ENCODE assay signal across 10 mouse cellular contexts in the genomic region with DNA sequence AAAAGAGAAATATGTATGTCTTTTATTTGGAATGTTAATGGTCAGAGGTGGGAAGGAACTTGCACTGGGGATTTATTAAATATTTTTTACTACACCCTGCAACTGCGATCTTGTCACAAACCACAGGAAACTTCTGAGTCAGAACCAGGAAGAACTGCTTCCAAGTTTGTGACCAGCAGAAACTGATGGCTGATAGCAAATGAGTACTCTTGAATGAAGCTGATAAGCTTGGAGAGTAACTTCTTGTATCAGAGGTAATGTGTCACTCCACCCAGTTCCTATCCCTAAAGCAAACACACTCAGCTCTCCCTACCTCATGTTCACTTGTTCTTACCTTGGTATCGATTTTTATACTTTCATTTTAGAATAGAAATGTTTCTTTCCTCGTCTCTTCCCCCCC.
"Had no signal": no experiment of that assay in that cellular context is flagged by ENCODE, and none has a peak within 500 bp of the region (broad histone marks: within the 10 kb centered on the region; RNA-seq: fewer than 3 reads in every experiment).

No protein-coding gene starts in this region.

- H3K27me3 ChIP-seq: limb, embryonic 15.5 days; midbrain, embryonic 13.5 days had no signal

- H3K4me2 ChIP-seq: limb, embryonic 15.5 days; midbrain, embryonic 13.5 days had no signal

- H3K9me3 ChIP-seq: limb, embryonic 15.5 days; midbrain, embryonic 13.5 days had no signal

- H3K27ac ChIP-seq: limb, embryonic 15.5 days; midbrain, embryonic 13.5 days had no signal

- ATAC-seq: lung, postnatal 0 days; midbrain, embryonic 13.5 days had no signal

- H3K4me3 ChIP-seq: limb, embryonic 15.5 days; midbrain, embryonic 13.5 days had no signal

- H3K36me3 ChIP-seq: limb, embryonic 15.5 days; midbrain, embryonic 13.5 days had no signal

- DNase-seq: kidney, adult 8-10 months; kidney, postnatal 25 days; lung, adult 18-20 months; lung, postnatal 36 days; right cerebral cortex, adult 18-20 months; right cerebral cortex, postnatal 25 days; thymus, postnatal 4 days had no signal

- H3K9ac ChIP-seq: limb, embryonic 15.5 days; midbrain, embryonic 13.5 days had no signal
